Mouse (Mus musculus): ENCODE data around the gene Spem2. TPM values are rescaled to one million over a fixed set of nuclear protein-coding genes. Genes with fewer than 3 reads are reported as not detected.
"Not testable (repeated sequence)": the region's sequence is repeated elsewhere in the genome, so short reads cannot be mapped to it uniquely, and the experiment has no call there.

The Spem2 gene
- not detected for total RNA-seq (2021)
- long read RNA-seq, experiment 1, result 0 reads
- long read RNA-seq, experiment 2, result 0 reads

DNA sequence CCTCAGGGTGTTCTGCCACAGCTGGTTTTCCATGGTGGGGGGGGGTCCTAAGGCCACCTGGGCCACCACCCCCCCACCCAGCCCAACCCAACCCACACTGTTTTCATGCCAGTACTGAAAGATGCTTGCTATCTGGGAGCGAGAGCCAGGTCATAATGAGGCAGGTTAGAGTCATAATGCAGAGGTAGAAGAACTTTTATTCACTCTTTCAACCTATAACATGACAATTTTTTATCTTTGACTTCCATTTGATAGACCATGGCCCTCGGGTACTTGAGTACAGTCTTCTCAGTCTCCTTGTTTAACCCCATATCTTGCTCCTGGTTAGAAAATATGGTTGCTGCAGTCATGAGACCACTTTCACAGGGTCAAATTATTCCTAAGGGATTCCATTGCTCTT is at the start of gene Spem2:
Spem2 (minus strand) TSS at position 101 of the 400 bp plus-strand sequence.
- no peak for DNase-seq (ENCODE audit: low spot score in 2 of 2)
- intact Hi-C loops (cut with DNase I), result no loop called here

GRCm38 (mm10) chr11:69867335-69867734 is 49.1 kb upstream of the Spem2 start:
- no peak for DNase-seq (ENCODE audit: low spot score in 2 of 2)
- intact Hi-C loops (cut with DNase I), result no loop called here

DNA sequence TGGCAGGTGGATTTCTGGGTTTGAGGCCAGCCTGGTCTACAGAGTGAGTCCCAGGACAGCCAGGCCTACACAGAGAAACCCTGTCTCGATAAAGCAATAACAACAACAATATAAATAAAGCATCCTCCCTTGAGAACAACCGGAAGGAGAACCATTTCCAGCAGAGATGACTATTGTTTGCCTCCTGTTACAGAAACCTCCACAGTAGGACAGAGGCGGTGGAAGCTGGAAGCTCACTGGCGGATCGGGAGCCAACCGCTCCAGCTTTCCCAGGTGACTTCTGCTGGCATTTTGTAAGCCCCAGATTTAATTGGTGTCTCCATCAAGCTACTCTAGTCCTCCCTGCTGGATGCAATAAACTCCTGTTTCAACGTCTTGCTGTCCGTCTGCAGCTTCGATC is 47.3 kb upstream of the Spem2 start:
- DNase-seq (ENCODE audit: low spot score in 2 of 2), result no peak
- intact Hi-C loops (cut with DNase I), result no loop called here

GRCm38 (mm10) chr11:69864138-69864860 is 46.0 kb upstream of the Spem2 start:
- no peak for DNase-seq (ENCODE audit: low spot score in 2 of 2)
- intact Hi-C loops (cut with DNase I), result no loop called here

GRCm38 (mm10) chr11:69863729-69864128 is 45.5 kb upstream of the Spem2 start:
- DNase-seq (ENCODE audit: low spot score in 2 of 2); intact Hi-C loops (cut with DNase I): not testable (repeated sequence)

DNA sequence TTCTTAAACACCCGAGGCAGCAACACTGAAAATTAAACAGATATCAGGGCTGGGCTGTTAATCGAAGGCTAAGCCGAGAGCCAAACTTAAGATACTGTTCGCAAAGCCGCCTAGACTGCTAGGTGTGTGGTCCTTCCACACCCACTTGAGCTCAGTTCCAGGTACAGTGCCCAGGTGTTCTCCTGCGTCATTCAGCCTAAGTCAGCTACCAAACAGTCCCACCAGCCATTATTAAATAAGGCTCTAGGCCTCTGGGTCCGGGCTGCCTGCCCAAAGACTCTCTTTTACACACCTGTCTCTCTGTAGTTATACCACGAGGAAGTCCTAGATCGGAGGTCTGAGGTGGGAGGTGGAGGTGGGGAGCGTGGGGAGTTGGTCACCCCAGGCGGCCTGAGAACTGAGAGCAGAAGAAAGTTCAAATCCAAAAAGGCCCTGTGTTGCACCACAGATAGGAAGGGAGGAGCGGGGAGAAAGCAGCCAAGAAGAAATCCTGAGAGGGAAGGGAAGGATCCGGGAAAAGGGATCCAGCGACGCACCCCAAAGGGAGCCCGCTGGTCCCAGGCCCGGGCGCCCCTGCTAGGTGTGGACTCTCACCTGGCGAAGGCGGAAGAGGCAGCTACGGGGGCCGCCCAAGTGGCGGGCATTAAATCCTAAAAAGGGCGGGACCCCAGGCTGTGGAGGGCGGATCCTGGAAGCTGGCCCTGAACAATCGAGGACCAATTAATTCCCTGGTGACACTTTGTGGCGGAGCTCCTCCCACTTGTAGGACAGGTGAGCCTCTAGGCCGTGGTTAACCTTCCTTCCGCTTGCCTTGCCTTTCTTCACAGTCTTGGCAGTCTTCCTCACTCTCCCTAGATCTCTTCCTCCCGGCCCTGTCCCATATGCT is 40.1 kb upstream of the Spem2 start, which contains the start of gene Tnk1:
Tnk1 (minus strand) TSS at position 618 of the 886 bp plus-strand sequence.
- no peak for DNase-seq (ENCODE audit: low spot score in 2 of 2)
- intact Hi-C loops (cut with DNase I), result no loop called here

GRCm38 (mm10) chr11:69855347-69855746 is 37.1 kb upstream of the Spem2 start:
- intact Hi-C loops (cut with DNase I), result no loop called here

DNA sequence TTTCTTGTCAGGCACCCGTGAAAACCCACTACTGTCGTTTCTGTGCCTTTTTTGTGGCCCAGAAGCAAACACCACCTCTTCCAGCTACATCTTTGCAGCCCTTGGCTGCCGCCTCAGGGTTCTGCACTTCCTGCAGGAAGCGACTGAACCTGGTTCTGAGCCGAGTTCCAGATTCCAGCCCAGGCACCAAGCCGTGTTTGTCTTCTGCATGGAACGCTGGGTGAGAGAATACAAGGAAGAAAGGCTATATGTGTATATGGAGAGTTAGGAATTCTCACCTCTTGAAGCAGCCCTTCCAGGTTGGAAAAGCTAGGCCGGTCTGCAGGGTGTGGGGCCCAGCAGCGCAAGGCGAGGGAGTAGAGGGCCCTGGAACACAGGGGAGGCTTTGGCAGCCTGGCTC is 36.4 kb upstream of the Spem2 start:
- DNase-seq (ENCODE audit: low spot score in 2 of 2), result no peak

More at GRCm38 (mm10) chr11:69855347-69855746, 37.1 kb upstream of the Spem2 start:
- DNase-seq (ENCODE audit: low spot score in 2 of 2), result no peak

GRCm38 (mm10) chr11:69853994-69854393 is 35.7 kb upstream of the Spem2 start:
- no peak for DNase-seq (ENCODE audit: low spot score in 2 of 2)
- intact Hi-C loops (cut with DNase I), result no loop called here

More for the DNA sequence above, 36.4 kb upstream of the Spem2 start:
- intact Hi-C loops (cut with DNase I), result no loop called here

DNA sequence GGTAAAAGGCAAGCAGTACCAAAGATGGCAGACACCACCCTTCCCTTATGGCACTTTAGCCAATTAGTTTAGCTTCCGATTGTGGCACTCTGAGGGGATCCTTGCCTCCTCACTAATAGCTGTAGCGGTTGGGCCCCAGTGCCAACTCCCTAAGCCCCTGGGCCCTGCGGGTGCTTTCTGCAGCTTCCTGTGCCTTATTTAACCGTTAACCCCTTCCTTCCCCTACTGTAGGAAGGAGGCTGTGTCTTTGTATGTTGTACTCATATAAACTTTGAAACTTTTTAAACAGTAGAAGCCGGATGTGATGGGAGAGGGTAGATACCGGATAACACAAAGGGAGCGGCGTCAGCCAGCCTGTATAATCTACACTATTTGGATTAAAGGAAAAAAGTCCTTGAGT is 32.5 kb upstream of the Spem2 start:
- intact Hi-C loops (cut with DNase I), result no loop called here
- DNase-seq (ENCODE audit: low spot score in 2 of 2), result no peak

DNA sequence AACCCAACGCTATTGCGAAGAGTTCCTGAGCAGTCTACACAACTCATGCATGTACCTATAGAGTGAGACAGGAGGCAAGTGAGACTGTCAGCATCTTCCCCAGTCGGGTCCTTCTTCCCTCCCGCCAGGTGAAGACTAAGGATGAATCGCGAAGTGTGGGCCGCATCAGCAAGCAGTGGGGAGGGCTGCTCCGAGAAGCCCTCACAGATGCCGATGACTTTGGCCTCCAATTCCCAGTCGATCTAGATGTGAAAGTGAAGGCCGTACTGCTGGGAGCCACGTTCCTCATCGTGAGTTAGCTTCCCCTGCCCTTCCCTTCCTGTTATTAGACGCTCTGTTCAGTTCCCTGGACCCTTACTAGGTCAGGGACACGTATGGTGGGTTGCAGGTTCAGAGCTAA is 31.6 kb upstream of the Spem2 start:
- intact Hi-C loops (cut with DNase I), result loop anchor here (5.0 kb wide), 1 partner anchor 52 kb away; the partner anchor contains the start of genes 2810408A11Rik and Neurl4
- DNase-seq (ENCODE audit: low spot score in 2 of 2), result no peak

- no peak for DNase-seq (ENCODE audit: low spot score in 2 of 2)
- intact Hi-C loops (cut with DNase I), result loop anchor here (5.0 kb wide), 1 partner anchor 53 kb away; the partner anchor contains the start of genes 2810408A11Rik and Neurl4
These were observed 30.9 kb upstream of the Spem2 start for GRCm38 (mm10) chr11:69849128-69849527.

- no peak for DNase-seq (ENCODE audit: low spot score in 2 of 2)
- intact Hi-C loops (cut with DNase I), result loop anchor here (5.0 kb wide), 1 partner anchor 54 kb away; the partner anchor contains the start of genes 2810408A11Rik and Neurl4
These were observed 29.8 kb upstream of the Spem2 start for GRCm38 (mm10) chr11:69848021-69848420.

- intact Hi-C loops (cut with DNase I), result loop anchor here (5.0 kb wide), 1 partner anchor 55 kb away; the partner anchor contains the start of genes 2810408A11Rik and Neurl4
- DNase-seq (ENCODE audit: low spot score in 2 of 2), result no peak
These were observed 28.7 kb upstream of the Spem2 start for GRCm38 (mm10) chr11:69846738-69847688.

DNA sequence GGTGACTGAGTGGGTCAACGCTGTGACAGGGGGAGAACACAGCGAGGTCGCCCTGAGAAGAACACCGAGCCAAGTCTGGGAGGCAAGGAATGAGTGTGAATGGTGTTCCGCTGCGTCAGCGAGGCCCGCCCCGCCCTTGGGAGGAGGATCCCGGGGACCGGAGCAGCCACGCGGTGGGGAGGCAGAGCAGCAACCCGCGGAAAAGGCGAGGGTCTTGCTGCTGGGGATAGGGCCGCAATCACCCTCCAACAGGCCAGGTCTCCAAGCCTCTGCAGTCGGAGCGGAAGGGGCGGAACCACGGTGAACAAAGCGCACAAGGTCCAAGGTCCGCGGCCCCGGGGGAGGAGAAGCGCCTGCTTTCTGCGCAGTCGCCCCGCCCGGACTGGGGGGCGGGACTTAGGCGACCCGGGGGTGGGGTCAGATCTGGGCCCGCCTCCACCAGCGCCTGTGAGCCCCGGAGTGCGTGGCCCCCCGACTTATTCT is 28.0 kb upstream of the Spem2 start, which contains the start of gene Plscr3:
Plscr3 (plus strand) TSS at position 179 of the 483 bp plus-strand sequence.
- intact Hi-C loops (cut with DNase I), result loop anchor here (5.0 kb wide), 1 partner anchor 56 kb away; the partner anchor contains the start of genes 2810408A11Rik and Neurl4
- DNase-seq (ENCODE audit: low spot score in 2 of 2), result peak; percentile 81 to 83

DNA sequence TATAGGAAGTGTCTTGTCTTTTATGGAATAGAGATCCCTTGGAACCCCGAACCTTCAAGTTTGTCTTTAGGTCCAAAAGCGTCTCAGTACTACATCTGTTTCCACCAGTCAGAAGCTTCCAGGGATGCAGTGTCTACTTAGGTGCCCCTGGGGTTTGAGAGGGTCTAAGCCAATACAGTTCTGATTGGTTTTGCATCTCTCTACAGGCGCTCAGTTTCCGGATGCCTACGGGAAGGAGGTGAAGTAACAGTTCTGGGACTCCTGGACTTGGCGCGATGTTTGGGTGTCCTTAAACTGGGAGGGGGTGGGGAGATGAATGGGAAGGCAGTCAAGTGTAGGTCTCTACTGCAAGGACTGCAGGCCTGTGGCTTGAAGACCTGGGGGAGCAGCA is 20.4 kb upstream of the Spem2 start:
- intact Hi-C loops (cut with DNase I), result loop anchor here (5.0 kb wide), 1 partner anchor 81 kb away; the partner anchor contains the start of gene Polr2a

GRCm38 (mm10) chr11:69837952-69838713 is 19.9 kb upstream of the Spem2 start, which contains the start of gene Tmem256:
Gene Tmem256, plus strand, starts transcription at chr11:69838514.
- intact Hi-C loops (cut with DNase I), result loop anchor here (2.0 to 5.0 kb wide), 2 partner anchors 35 to 81 kb away; partner anchors contain the start of gene Polr2a
- peak; percentile 97 to 99 for DNase-seq (ENCODE audit: low spot score in 2 of 2)

More for the DNA sequence above, 20.4 kb upstream of the Spem2 start:
- DNase-seq (ENCODE audit: low spot score in 2 of 2), result no peak

Measured in left cerebral cortex, postnatal 14 days (tissue).